Mouse (Mus musculus): ENCODE data around the gene Cntnap2. TPM values are rescaled to one million over a fixed set of nuclear protein-coding genes. Genes with fewer than 3 reads are reported as not detected.

Gene Cntnap2
- polyA plus RNA-seq, 1 experiment from 2014 or later, result 0.63 TPM

DNA sequence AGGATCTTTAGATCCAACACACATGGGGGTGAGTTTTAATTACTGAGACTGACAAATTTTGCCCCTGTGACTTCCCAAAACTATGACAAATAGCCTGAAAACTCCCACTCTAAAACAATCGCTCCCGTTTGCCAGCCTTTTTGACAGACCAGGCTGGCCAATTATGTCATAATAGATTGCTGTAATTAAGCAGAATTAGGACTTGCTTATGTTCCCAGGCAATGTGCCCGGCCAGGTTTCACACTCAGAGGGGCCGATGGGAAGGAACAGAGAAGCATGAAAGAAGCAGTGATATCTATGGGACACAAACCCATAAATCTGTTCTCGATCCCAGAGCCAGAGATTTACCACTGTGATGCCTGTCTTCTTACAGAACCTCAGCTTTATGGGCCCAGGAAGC lies 2264.7 kb downstream of the Cntnap2 start:
- Histone ChIP-seq H3K4me1 (peaks cover 23% of the 10 kb centered on the region), H3K4me3 (no peak overlapping the region), H3K27ac (replicated peaks) (no peak overlapping the region), H3K9me3 (no peaks in the 10 kb centered on the region), H3K9ac (no peak overlapping the region), H3K4me2 (no peak overlapping the region), H3K36me3 (no peaks in the 10 kb centered on the region), H3K27me3 (replicated peaks) (no peaks in the 10 kb centered on the region)
- WGBS, result 56% methylated on average over 5 of the region's 5 CpGs
- no peak for ATAC-seq (ENCODE audit: extremely low read depth, insufficient number of reproducible peaks, low FRiP score, low TSS enrichment)

DNA sequence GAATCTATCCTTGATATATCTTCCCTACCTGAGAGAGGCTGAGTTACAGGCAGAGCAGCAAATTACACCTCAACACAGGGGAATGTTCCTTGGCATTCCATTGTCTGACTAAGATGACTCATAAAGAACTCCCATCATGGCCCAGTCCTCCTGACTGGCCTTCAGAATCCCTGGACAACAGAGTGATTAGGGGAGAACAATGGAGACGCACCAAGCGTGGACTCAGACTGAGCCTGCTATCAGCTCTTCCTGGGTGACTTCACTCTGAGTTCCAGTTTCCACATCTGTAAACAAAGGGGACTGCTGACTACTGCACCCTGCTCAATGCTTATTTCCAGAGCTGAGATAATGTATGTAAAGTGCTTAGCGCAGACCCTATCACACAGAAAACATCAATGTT lies 2269.1 kb downstream of the Cntnap2 start:
- 60% methylated on average over 3 of the region's 3 CpGs for WGBS
- H3K27ac ChIP-seq (replicated peaks), result no peak overlapping the region
- ATAC-seq (ENCODE audit: extremely low read depth, insufficient number of reproducible peaks, low FRiP score, low TSS enrichment), result no peak
- peaks cover 18% of the 10 kb centered on the region for H3K4me1 ChIP-seq
- no peak overlapping the region for H3K4me3 ChIP-seq
- no peaks in the 10 kb centered on the region for H3K27me3 ChIP-seq (replicated peaks)
- H3K9me3 ChIP-seq, result no peaks in the 10 kb centered on the region
- H3K4me2 ChIP-seq, result no peak overlapping the region
- no peaks in the 10 kb centered on the region for H3K36me3 ChIP-seq
- H3K9ac ChIP-seq, result no peak overlapping the region

GRCm38 (mm10) chr6:47329212-47329611 lies 2270.1 kb downstream of the Cntnap2 start:
- no peaks in the 10 kb centered on the region for H3K36me3 ChIP-seq
- no peak overlapping the region for H3K27ac ChIP-seq (replicated peaks)
- H3K9me3 ChIP-seq, result no peaks in the 10 kb centered on the region
- H3K4me2 ChIP-seq, result no peak overlapping the region
- no peak overlapping the region for H3K4me3 ChIP-seq
- WGBS, result 8% methylated on average over 4 of the region's 4 CpGs
- ATAC-seq (ENCODE audit: extremely low read depth, insufficient number of reproducible peaks, low FRiP score, low TSS enrichment), result no peak
- H3K4me1 ChIP-seq, result peaks cover 11% of the 10 kb centered on the region
- no peak overlapping the region for H3K9ac ChIP-seq
- no peaks in the 10 kb centered on the region for H3K27me3 ChIP-seq (replicated peaks)

GRCm38 (mm10) chr6:47333016-47333415 lies 2273.9 kb downstream of the Cntnap2 start:
- Histone ChIP-seq H3K9me3 (no peaks in the 10 kb centered on the region), H3K27ac (replicated peaks) (peak overlapping the region; percentile 34; the same call in 1 of the 2 replicates), H3K4me3 (peak overlapping the region; percentile 13; the same call in 1 of the 2 replicates), H3K4me2 (peak overlapping the region; percentile 49), H3K4me1 (peaks cover 16% of the 10 kb centered on the region), H3K36me3 (no peaks in the 10 kb centered on the region), H3K27me3 (replicated peaks) (no peaks in the 10 kb centered on the region), H3K9ac (no peak overlapping the region)
- ATAC-seq (ENCODE audit: extremely low read depth, insufficient number of reproducible peaks, low FRiP score, low TSS enrichment), result no peak; the same call in 1 of the 2 replicates
- 20% methylated on average over 4 of the region's 4 CpGs for WGBS

GRCm38 (mm10) chr6:47334377-47334776 lies 2275.2 kb downstream of the Cntnap2 start:
- Histone ChIP-seq H3K27ac (replicated peaks) (no peak overlapping the region), H3K9me3 (no peaks in the 10 kb centered on the region), H3K9ac (no peak overlapping the region), H3K4me2 (no peak overlapping the region), H3K27me3 (replicated peaks) (no peaks in the 10 kb centered on the region), H3K4me3 (no peak overlapping the region), H3K36me3 (no peaks in the 10 kb centered on the region), H3K4me1 (peaks cover 20% of the 10 kb centered on the region)
- ATAC-seq (ENCODE audit: extremely low read depth, insufficient number of reproducible peaks, low FRiP score, low TSS enrichment), result no peak
- 85% methylated on average over 2 of the region's 2 CpGs for WGBS

DNA sequence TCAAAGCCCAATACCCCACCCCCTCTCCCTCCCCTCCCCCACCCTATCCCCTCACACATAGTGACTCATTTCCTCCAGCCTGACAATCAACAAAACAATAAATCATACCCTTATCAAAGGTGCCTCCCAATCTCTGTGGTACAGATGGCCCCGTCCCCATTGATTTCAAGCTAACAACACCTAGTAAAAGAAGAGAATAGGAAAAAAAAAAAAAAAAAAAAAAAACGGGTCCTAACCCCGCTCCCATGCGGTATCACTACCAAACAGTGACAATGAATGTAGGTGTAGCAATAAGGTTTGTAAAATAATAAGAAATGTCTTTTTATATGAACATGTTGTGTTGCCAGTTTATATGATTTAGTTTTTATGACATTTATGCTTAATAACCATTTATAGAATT lies 2278.1 kb downstream of the Cntnap2 start:
- 65% methylated on average over 4 of the region's 4 CpGs for WGBS
- H3K36me3 ChIP-seq, result no peaks in the 10 kb centered on the region
- no peaks in the 10 kb centered on the region for H3K27me3 ChIP-seq (replicated peaks)
- H3K4me2 ChIP-seq, result no peak overlapping the region
- H3K4me3 ChIP-seq, result no peak overlapping the region
- H3K9me3 ChIP-seq, result no peaks in the 10 kb centered on the region
- no peak overlapping the region for H3K27ac ChIP-seq (replicated peaks)
- peaks cover 31% of the 10 kb centered on the region for H3K4me1 ChIP-seq
- no peak for ATAC-seq (ENCODE audit: extremely low read depth, insufficient number of reproducible peaks, low FRiP score, low TSS enrichment)
- no peak overlapping the region for H3K9ac ChIP-seq

- Histone ChIP-seq H3K9ac (peak overlapping the region; percentile 28; the same call in 1 of the 2 replicates), H3K27me3 (replicated peaks) (no peaks in the 10 kb centered on the region), H3K4me3 (no peak overlapping the region), H3K36me3 (no peaks in the 10 kb centered on the region), H3K4me1 (peaks cover 25% of the 10 kb centered on the region), H3K9me3 (no peaks in the 10 kb centered on the region), H3K4me2 (no peak overlapping the region), H3K27ac (replicated peaks) (peak overlapping the region; percentile 63)
- WGBS, result 4% methylated on average over 6 of the region's 6 CpGs
- ATAC-seq (ENCODE audit: extremely low read depth, insufficient number of reproducible peaks, low FRiP score, low TSS enrichment), result no peak
Observed at GRCm38 (mm10) chr6:47338113-47338512, 2279.0 kb downstream of the Cntnap2 start.

DNA sequence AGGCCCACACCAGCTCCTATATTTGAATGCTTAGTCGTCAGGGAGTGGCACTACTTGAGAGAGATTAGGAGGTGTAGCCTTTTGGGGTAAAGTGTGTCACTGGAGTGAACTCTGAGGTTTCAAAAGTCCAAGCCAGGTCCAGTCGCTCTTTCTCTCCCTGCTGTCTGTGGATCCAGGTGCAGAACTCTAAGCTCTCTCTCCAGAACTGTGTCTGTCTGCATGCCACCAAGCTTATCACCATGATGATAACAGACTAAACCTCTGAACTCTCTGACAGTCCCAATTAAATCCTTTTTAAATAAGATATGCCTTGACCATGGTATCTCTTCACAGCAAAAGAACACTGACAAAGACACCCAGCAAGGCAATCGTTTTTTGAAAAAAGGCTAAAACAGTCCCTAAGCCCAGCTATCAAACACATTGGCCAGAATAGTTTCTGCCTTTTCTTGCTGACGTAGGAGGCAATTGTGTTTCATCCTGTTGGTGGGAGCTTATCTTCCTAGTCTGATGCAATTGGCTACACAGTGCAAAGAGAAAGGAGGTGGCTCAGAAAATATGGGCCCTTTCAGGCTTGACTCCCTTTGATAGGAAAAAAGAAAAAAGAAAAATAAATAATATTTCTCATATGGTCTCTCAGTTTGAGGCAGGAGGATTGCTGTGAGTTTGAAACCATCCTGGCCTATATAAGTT lies 2281.8 kb downstream of the Cntnap2 start:
- Histone ChIP-seq H3K4me3 (no peak overlapping the region), H3K4me1 (peaks cover 28% of the 10 kb centered on the region), H3K27ac (replicated peaks) (0 out of 2 replicates have a peak overlapping the region, but pooled peaks have one; percentile 26), H3K27me3 (replicated peaks) (no peaks in the 10 kb centered on the region), H3K4me2 (no peak overlapping the region), H3K36me3 (no peaks in the 10 kb centered on the region), H3K9me3 (no peaks in the 10 kb centered on the region), H3K9ac (no peak overlapping the region)
- WGBS, result 25% methylated on average over 4 of the region's 4 CpGs
- no peak for ATAC-seq (ENCODE audit: extremely low read depth, insufficient number of reproducible peaks, low FRiP score, low TSS enrichment)

DNA sequence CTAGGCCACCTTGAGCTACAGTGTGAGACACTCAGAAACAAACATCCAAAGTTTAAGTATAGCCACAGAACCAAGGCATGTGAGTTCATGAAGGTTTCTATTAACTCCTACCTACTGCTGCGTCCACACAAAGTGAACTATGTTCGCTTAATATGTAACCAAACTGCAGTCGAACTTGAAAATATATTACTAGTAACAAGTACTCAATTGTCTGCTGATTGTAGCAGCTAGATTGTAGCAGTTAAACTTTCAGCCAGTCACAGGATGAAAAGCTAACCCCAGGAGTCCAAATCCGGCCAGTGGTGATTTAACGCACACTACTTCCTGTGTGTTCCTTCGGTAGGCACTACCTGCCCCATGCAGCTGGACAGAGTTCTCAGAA lies 2282.3 kb downstream of the Cntnap2 start:
- H3K4me2 ChIP-seq, result no peak overlapping the region
- H3K9me3 ChIP-seq, result no peaks in the 10 kb centered on the region
- H3K27me3 ChIP-seq (replicated peaks), result no peaks in the 10 kb centered on the region
- no peak overlapping the region for H3K4me3 ChIP-seq
- ATAC-seq (ENCODE audit: extremely low read depth, insufficient number of reproducible peaks, low FRiP score, low TSS enrichment), result no peak
- no peaks in the 10 kb centered on the region for H3K36me3 ChIP-seq
- 68% methylated on average over 6 of the region's 6 CpGs for WGBS
- H3K4me1 ChIP-seq, result peaks cover 28% of the 10 kb centered on the region
- no peak overlapping the region for H3K27ac ChIP-seq (replicated peaks)
- H3K9ac ChIP-seq, result no peak overlapping the region

DNA sequence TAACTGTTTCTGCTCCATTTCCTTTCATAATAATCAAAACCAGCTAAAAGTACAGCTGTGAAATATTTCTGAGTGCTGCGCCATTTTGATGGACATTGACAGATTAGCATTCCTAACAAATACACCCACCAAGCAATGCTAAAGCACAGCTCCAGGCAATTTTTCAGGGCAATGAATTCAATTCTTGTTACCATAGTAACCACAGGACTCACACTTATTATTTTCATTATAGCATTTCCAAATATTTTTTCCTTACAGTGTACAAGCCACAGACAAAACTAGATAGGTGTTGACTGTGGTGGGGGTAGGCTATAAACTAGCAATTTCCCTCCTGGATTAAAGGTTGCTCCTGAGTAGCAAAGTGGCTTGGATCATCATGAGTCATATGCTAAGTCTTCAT lies 2284.1 kb downstream of the Cntnap2 start:
- Histone ChIP-seq H3K36me3 (no peaks in the 10 kb centered on the region), H3K27me3 (replicated peaks) (no peaks in the 10 kb centered on the region), H3K9ac (no peak overlapping the region), H3K9me3 (no peaks in the 10 kb centered on the region), H3K4me3 (no peak overlapping the region), H3K27ac (replicated peaks) (no peak overlapping the region), H3K4me1 (peaks cover 21% of the 10 kb centered on the region), H3K4me2 (no peak overlapping the region)
- WGBS, result 71% methylated on average over 1 of the region's 1 CpGs
- ATAC-seq (ENCODE audit: extremely low read depth, insufficient number of reproducible peaks, low FRiP score, low TSS enrichment), result no peak

DNA sequence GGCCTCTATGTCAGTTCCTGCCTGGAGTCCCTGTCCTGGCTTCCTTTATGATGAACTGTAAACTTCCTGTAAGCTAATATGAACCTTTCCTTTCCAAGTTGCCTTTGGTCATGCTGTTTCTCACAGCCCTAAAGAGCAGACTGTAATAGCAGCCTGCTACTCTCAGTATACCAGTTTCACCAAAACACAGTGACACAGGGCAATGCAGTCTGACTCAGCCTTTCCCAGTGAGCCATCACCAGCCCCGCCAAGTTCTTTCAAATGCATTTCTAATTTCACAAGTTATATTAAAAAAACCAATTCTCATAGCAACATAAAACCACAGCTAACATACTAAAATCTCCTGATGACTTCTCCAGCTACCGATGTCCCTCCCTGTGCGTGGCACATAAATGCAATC lies 2285.5 kb downstream of the Cntnap2 start:
- peaks cover 17% of the 10 kb centered on the region for H3K4me1 ChIP-seq
- whole genome bisulfite sequencing, result 74% methylated on average over 3 of the region's 3 CpGs
- H3K36me3 ChIP-seq, result no peaks in the 10 kb centered on the region
- H3K27ac ChIP-seq (replicated peaks), result no peak overlapping the region
- no peak overlapping the region for H3K4me2 ChIP-seq
- H3K9me3 ChIP-seq, result no peaks in the 10 kb centered on the region
- ATAC-seq (ENCODE audit: extremely low read depth, insufficient number of reproducible peaks, low FRiP score, low TSS enrichment), result no peak
- no peak overlapping the region for H3K9ac ChIP-seq
- H3K27me3 ChIP-seq (replicated peaks), result no peaks in the 10 kb centered on the region
- no peak overlapping the region for H3K4me3 ChIP-seq

DNA sequence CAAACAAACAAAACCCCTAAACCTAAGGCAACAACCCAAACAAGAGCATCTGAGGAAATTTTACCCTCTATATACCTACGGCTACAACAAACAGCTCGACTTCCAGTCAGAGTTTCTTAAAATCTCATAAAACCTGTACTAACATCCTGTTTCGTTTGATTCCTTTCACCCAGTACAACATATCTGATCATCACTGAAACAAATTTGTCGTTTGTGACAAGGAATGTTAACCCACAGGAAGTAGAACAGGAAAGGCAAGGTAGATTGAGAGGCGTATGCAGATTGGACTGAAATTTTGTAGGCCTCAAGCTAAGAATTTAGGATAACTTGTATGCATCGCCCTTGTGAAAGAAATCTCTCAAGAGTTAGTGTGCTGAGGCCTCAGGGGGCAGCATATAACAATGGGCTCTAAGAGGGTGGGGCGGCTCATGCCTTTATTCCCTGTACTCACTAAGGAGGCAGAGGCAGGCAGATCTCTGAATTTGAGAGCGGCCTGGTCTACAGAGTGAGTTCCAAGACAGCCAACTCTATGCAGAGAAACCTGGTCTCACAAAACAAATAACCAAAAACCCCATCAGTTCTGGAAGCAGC lies 2291.0 kb downstream of the Cntnap2 start:
- peaks cover 4% of the 10 kb centered on the region; the same call in 1 of the 2 replicates for H3K4me1 ChIP-seq
- H3K9me3 ChIP-seq, result no peaks in the 10 kb centered on the region
- H3K4me3 ChIP-seq, result no peak overlapping the region
- no peaks in the 10 kb centered on the region for H3K27me3 ChIP-seq (replicated peaks)
- no peak for ATAC-seq (ENCODE audit: extremely low read depth, insufficient number of reproducible peaks, low FRiP score, low TSS enrichment)
- 76% methylated on average over 8 of the region's 8 CpGs for WGBS
- H3K9ac ChIP-seq, result no peak overlapping the region
- no peak overlapping the region for H3K4me2 ChIP-seq
- no peak overlapping the region for H3K27ac ChIP-seq (replicated peaks)
- no peaks in the 10 kb centered on the region for H3K36me3 ChIP-seq
